Comparison of ENCODE assay signal across 10 mouse cellular contexts in the genomic region with DNA sequence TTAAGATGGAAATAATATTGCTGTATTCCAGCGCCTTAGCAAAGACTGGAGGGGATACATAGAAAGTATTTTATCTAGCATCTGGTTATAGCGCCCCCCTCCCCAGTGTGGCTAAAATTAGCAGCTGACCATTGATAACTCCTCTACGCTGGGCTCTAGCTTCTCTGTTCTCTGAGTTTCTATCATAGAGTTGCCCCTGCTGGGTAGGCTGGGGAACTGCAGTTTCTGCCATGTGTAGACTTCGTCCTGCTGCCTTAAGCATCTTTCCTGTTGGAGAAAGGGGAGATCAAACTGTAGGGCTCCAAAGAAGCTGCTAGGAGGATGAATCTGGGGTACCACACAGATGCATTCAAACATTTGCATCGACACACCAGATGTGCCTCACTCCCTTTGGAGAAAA.
A peak's percentile ranks its signal among the peaks of the same experiment; 100 is the strongest.
DNase-seq lines count a peak whose midpoint lies in the region; ATAC-seq lines count a peak whose summit lies in the region.
"Had no signal": no experiment of that assay in that cellular context is flagged by ENCODE, and none has a peak within 500 bp of the region (broad histone marks: within the 10 kb centered on the region; RNA-seq: fewer than 3 reads in every experiment).

No protein-coding gene starts in this region.

- ATAC-seq in hindbrain, embryonic 12.5 days (ENCODE audit: low FRiP score): no peak
- ATAC-seq: forebrain, embryonic 13.5 days had no signal

- no peaks in the 10 kb centered on the region for H3K36me3 ChIP-seq in hindbrain, embryonic 10.5 days
- no peaks in the 10 kb centered on the region for H3K36me3 ChIP-seq in hindbrain, embryonic 12.5 days

- H3K27me3 ChIP-seq in hindbrain, embryonic 10.5 days (ENCODE audit: insufficient read depth, poor library complexity, severe bottlenecking): no peaks in the 10 kb centered on the region
- H3K27me3 ChIP-seq in hindbrain, embryonic 12.5 days: no peaks in the 10 kb centered on the region
- H3K27me3 ChIP-seq: forebrain, embryonic 13.5 days had no signal

- H3K4me3 ChIP-seq in hindbrain, embryonic 10.5 days: no peak overlapping the region
- no peak overlapping the region for H3K4me3 ChIP-seq in hindbrain, embryonic 12.5 days
- H3K4me3 ChIP-seq: forebrain, embryonic 13.5 days had no signal

- H3K9ac ChIP-seq in hindbrain, embryonic 12.5 days: no peak overlapping the region
- H3K9ac ChIP-seq: forebrain, embryonic 13.5 days had no signal

- no peak overlapping the region for H3K4me2 ChIP-seq in hindbrain, embryonic 12.5 days (replicated peaks)
- H3K4me2 ChIP-seq: forebrain, embryonic 13.5 days had no signal

- peaks cover 3% of the 10 kb centered on the region; the same call in 1 of the 2 replicates for H3K4me1 ChIP-seq in hindbrain, embryonic 10.5 days (replicated peaks)
- peaks cover 3% of the 10 kb centered on the region; the same call in 1 of the 2 replicates for H3K4me1 ChIP-seq in hindbrain, embryonic 12.5 days

- 41% methylated on average over 5 of the region's 5 CpGs for WGBS in hindbrain, embryonic 10.5 days
- 42% methylated on average over 5 of the region's 5 CpGs for WGBS in hindbrain, embryonic 12.5 days

- H3K27ac ChIP-seq in hindbrain, embryonic 10.5 days: no peak overlapping the region
- H3K27ac ChIP-seq in hindbrain, embryonic 12.5 days: no peak overlapping the region
- H3K27ac ChIP-seq: forebrain, embryonic 13.5 days; macrophage had no signal

- H3K9me3 ChIP-seq in hindbrain, embryonic 10.5 days: no peaks in the 10 kb centered on the region
- no peaks in the 10 kb centered on the region for H3K9me3 ChIP-seq in hindbrain, embryonic 12.5 days (replicated peaks)
- H3K9me3 ChIP-seq: forebrain, embryonic 13.5 days had no signal

- DNase-seq in hindbrain, embryonic 10.5 days (ENCODE audit: low spot score): peak; percentile 24
- DNase-seq in lung, postnatal 10 days: peak; percentile 29
- no peak for DNase-seq in lung, postnatal 25 days (ENCODE audit: low spot score)
- DNase-seq in brain, adult 2 months (ENCODE audit: low read depth, low spot score): peak; percentile 52
- peak; percentile 53 for DNase-seq in retina, postnatal 1 day
- DNase-seq in spleen, postnatal 36 days (ENCODE audit: low spot score in 2 of 2): no peak
- no peak for DNase-seq in thymus, postnatal 36 days

Comparison
In these comparisons a context has a peak if more than half of its experiments do, and no peak if none do; other contexts are left out.
1. DNase-seq: peak in hindbrain, embryonic 10.5 days (single experiment), lung, postnatal 10 days (single experiment), brain, adult 2 months (single experiment) and retina, postnatal 1 day (single experiment); none in lung, postnatal 25 days (single experiment), spleen, postnatal 36 days (0 of 2) and thymus, postnatal 36 days (0 of 2).